Mouse (Mus musculus): ENCODE measurements around the gene Zfp462.

- TF ChIP-seq MAFK (IDR thresholded peaks at IDR 0.05; ENCODE audit: insufficient read depth, low read depth, low read length) (no peak), ZNF384 (IDR thresholded peaks at IDR 0.05; ENCODE audit: low read depth, low read length) (no peak), HCFC1 (IDR thresholded peaks at IDR 0.05; ENCODE audit: borderline replicate concordance, insufficient read depth, low read length) (no peak), ZC3H11A (IDR thresholded peaks at IDR 0.05; ENCODE audit: borderline replicate concordance, low read depth, low read length) (no peak), CHD2 (IDR thresholded peaks at IDR 0.05; ENCODE audit: low read depth, low read length) (no peak)
Observed at GRCm38 (mm10) chr4:54972096-54972495, 27.2 kb downstream of the Zfp462 start.

Data from ES-E14 (cell line).